Mouse (Mus musculus): ENCODE measurements around the gene Cd7. TPM values are rescaled to one million over a fixed set of nuclear protein-coding genes. Genes with fewer than 3 reads are reported as not detected.
"Not testable (repeated sequence)": the region's sequence is repeated elsewhere in the genome, so short reads cannot be mapped to it uniquely, and the experiment has no call there.

Gene Cd7
- total and polyA plus RNA-seq, 2 experiments, result 0.55 to 3.4 TPM

DNA sequence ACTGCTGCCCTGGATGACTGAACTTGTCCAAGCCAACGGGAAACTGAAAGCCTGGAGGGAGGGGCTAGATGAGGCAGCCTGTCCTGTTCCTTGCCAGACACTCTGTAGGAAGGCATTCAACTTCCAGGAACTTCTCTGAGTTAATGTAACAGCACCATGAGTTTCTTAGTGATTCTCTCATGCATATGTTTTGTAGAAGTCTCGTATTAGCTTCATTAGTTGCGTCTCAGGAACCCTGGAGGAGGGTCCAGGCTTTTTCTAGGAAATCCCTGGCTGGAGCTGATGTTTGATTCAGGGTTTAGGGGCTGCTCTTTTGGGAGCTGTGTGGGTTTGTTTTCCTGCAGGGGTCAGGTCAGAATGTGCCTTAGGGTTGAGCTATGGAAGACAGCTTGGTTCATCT is 41.9 kb upstream of the Cd7 start, which contains the start of gene Sectm1a:
TSS of gene Sectm1a (minus strand) at position 101 of the 400 bp plus-strand sequence.
- TF ChIP-seq CTCF (IDR thresholded peaks at IDR 0.05; ENCODE audit: low read depth, low read length) (no peak), POLR2A (IDR thresholded peaks at IDR 0.05; ENCODE audit: extremely low read depth, insufficient read depth, low read length) (no peak)
- Histone ChIP-seq H3K4me1 (ENCODE audit: control insufficient read depth, insufficient read depth, low read length) (0 out of 2 replicates have a peak, but pooled peaks cover 3% of the 10 kb centered on the region), H3K4me3 (ENCODE audit: insufficient read depth, low read depth, low read length) (no peak within 1 kb of the TSS), H3K27me3 (ENCODE audit: control insufficient read depth, insufficient read depth, low read length) (no peaks in the 10 kb centered on the region), H3K9ac (ENCODE audit: low read depth, low read length) (peak within 1 kb of the TSS; percentile 37), H3K36me3 (ENCODE audit: control insufficient read depth, insufficient read depth, low read length) (no peaks in the 10 kb centered on the region), H3K79me2 (ENCODE audit: control insufficient read depth, insufficient read depth, low read length) (no peaks in the 10 kb centered on the region), H3K27ac (replicated peaks; ENCODE audit: insufficient read depth, low read depth, low read length) (no peak within 1 kb of the TSS)
- whole genome bisulfite sequencing, result 79% methylated on average over 3 of the region's 3 CpGs
- no peak for DNase-seq (ENCODE audit: extremely low read depth, low read depth, low spot score)

DNA sequence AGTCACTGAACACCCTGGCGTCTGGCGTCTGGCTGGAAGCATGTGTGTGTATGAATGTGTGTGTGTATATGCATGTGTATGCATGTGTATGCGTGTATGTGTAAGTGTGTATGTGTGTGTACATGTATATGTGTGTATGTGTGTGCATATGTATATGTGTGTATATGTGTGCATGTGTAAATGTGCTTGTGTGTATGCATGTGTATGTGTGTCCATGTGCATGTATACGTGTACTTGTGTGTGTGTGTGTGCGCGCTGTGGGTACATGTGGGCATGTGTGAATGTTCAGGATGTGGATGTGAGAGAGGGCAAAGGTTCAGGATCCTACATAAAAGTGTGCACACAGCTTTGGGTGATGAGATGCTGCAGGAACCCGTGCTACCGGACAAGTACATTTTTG is 41.1 kb upstream of the Cd7 start:
- Histone ChIP-seq H3K4me1 (ENCODE audit: control insufficient read depth, insufficient read depth, low read length) (no peaks in the 10 kb centered on the region), H3K79me2 (ENCODE audit: control insufficient read depth, insufficient read depth, low read length) (no peaks in the 10 kb centered on the region), H3K27ac (replicated peaks; ENCODE audit: insufficient read depth, low read depth, low read length) (no peak overlapping the region), H3K4me3 (ENCODE audit: insufficient read depth, low read depth, low read length) (no peak overlapping the region), H3K27me3 (ENCODE audit: control insufficient read depth, insufficient read depth, low read length) (no peaks in the 10 kb centered on the region), H3K36me3 (ENCODE audit: control insufficient read depth, insufficient read depth, low read length) (no peaks in the 10 kb centered on the region), H3K9ac (ENCODE audit: low read depth, low read length) (no peak overlapping the region)
- DNase-seq (ENCODE audit: extremely low read depth, low read depth, low spot score), result no peak
- WGBS, result 95% methylated on average over 8 of the region's 8 CpGs
- no peak for TF ChIP-seq CTCF (IDR thresholded peaks at IDR 0.05; ENCODE audit: low read depth, low read length)
- TF ChIP-seq POLR2A (IDR thresholded peaks at IDR 0.05; ENCODE audit: extremely low read depth, insufficient read depth, low read length), result no peak

DNA sequence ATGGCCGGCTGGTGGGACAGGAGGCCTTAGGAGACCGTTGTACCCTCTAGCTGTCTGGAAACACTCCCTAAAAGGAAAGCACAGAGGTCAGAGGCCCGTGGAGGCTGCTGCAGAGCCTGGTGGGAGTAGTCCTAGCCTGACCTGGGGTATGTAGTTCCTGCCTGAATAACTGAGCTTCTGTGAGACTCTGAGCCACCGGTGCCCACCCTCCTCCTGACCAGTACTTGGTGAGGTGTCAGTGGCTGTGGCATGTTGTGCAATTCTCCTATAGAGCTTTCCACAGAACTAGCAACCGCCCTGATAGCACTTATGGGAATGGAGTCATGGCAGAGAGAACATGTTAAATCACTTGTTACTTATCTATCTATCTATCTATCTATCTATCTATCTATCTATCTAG is 36.4 kb upstream of the Cd7 start:
- WGBS, result 79% methylated on average over 5 of the region's 5 CpGs

DNA sequence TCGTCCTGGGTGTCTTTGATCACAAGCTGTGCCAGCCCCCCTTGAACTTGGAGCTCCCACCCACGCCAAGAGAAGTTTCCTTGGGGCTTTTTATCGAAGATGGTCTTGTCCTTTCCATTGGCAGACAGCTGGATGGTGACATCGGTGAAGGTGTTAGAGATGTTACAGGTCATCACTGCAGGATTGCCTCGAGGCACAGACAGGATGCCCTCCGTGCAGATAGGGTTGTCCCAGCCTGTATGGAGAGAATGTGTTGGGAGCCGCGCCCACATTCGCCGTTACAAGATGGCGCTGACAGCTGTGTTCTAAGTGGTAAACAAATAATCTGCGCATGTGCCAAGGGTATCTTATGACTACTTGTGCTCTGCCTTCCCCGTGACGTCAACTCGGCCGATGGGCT is 30.4 kb upstream of the Cd7 start:
- H3K27ac ChIP-seq (replicated peaks; ENCODE audit: insufficient read depth, low read depth, low read length); H3K36me3 ChIP-seq (ENCODE audit: control insufficient read depth, insufficient read depth, low read length); H3K4me3 ChIP-seq (ENCODE audit: insufficient read depth, low read depth, low read length); H3K4me1 ChIP-seq (ENCODE audit: control insufficient read depth, insufficient read depth, low read length); H3K79me2 ChIP-seq (ENCODE audit: control insufficient read depth, insufficient read depth, low read length); H3K27me3 ChIP-seq (ENCODE audit: control insufficient read depth, insufficient read depth, low read length); DNase-seq (ENCODE audit: extremely low read depth, low read depth, low spot score); H3K9ac ChIP-seq (ENCODE audit: low read depth, low read length): not testable (repeated sequence)
- 97% methylated on average over 12 of the region's 16 CpGs for whole genome bisulfite sequencing

More for the DNA sequence above, 36.4 kb upstream of the Cd7 start:
- Histone ChIP-seq H3K27ac (replicated peaks; ENCODE audit: insufficient read depth, low read depth, low read length) (no peak overlapping the region), H3K4me3 (ENCODE audit: insufficient read depth, low read depth, low read length) (no peak overlapping the region), H3K4me1 (ENCODE audit: control insufficient read depth, insufficient read depth, low read length) (no peaks in the 10 kb centered on the region), H3K9ac (ENCODE audit: low read depth, low read length) (no peak overlapping the region), H3K36me3 (ENCODE audit: control insufficient read depth, insufficient read depth, low read length) (no peaks in the 10 kb centered on the region), H3K79me2 (ENCODE audit: control insufficient read depth, insufficient read depth, low read length) (no peaks in the 10 kb centered on the region), H3K27me3 (ENCODE audit: control insufficient read depth, insufficient read depth, low read length) (no peaks in the 10 kb centered on the region)
- no peak for DNase-seq (ENCODE audit: extremely low read depth, low read depth, low spot score)
- TF ChIP-seq CTCF (IDR thresholded peaks at IDR 0.05; ENCODE audit: low read depth, low read length) (no peak), POLR2A (IDR thresholded peaks at IDR 0.05; ENCODE audit: extremely low read depth, insufficient read depth, low read length) (no peak)

DNA sequence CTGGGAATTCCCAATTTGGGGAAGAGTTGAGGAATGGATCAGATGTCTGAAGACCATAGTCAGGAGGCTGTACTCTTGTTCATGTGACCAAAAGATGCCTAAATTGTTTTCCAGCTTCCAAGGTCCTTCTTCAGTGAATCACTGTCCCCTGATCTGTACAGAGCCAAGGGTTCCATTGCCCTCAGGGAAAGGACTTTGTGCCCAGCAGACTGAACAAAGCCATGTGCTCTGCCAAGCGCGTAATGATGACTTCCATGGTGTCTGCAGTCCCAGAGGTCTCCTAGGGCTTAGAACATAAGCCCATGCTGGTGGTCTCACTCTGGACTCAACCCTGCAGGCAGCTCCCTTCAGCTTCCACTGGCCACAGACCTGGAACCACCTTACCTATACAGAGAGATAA is 28.7 kb upstream of the Cd7 start:
- no peak for DNase-seq (ENCODE audit: extremely low read depth, low read depth, low spot score)
- no peak for TF ChIP-seq CTCF (IDR thresholded peaks at IDR 0.05; ENCODE audit: low read depth, low read length)
- TF ChIP-seq POLR2A (IDR thresholded peaks at IDR 0.05; ENCODE audit: extremely low read depth, insufficient read depth, low read length), result no peak
- WGBS, result 94% methylated on average over 2 of the region's 2 CpGs
- Histone ChIP-seq H3K27me3 (ENCODE audit: control insufficient read depth, insufficient read depth, low read length) (no peaks in the 10 kb centered on the region), H3K27ac (replicated peaks; ENCODE audit: insufficient read depth, low read depth, low read length) (no peak overlapping the region), H3K4me3 (ENCODE audit: insufficient read depth, low read depth, low read length) (no peak overlapping the region), H3K36me3 (ENCODE audit: control insufficient read depth, insufficient read depth, low read length) (no peaks in the 10 kb centered on the region), H3K79me2 (ENCODE audit: control insufficient read depth, insufficient read depth, low read length) (no peaks in the 10 kb centered on the region), H3K9ac (ENCODE audit: low read depth, low read length) (no peak overlapping the region), H3K4me1 (ENCODE audit: control insufficient read depth, insufficient read depth, low read length) (peaks cover 2% of the 10 kb centered on the region; the same call in 1 of the 2 replicates)

DNA sequence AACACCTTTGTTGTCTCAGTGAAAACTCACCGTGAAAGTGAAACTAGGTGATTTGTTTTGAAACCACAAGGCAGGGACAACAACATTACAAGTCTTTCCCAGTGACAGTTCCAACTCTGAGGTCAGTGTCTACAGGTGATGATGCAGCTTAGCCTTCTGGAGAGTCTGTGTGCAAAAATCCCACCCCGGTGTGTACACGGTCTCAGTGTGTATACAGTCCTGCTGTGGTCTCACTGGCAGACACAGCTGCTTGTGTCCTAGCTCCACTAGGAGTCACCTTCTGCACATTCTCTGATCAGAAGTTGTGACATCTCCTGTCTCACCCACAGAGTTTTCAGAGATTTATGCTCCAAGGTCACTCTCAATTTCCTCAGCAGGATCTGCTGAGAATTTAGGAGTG is 25.0 kb upstream of the Cd7 start:
- Histone ChIP-seq H3K9ac (ENCODE audit: low read depth, low read length) (peak overlapping the region; percentile 34), H3K36me3 (ENCODE audit: control insufficient read depth, insufficient read depth, low read length) (no peaks in the 10 kb centered on the region), H3K27me3 (ENCODE audit: control insufficient read depth, insufficient read depth, low read length) (no peaks in the 10 kb centered on the region), H3K4me3 (ENCODE audit: insufficient read depth, low read depth, low read length) (peak overlapping the region; percentile 28; the same call in 1 of the 2 replicates), H3K79me2 (ENCODE audit: control insufficient read depth, insufficient read depth, low read length) (no peaks in the 10 kb centered on the region), H3K27ac (replicated peaks; ENCODE audit: insufficient read depth, low read depth, low read length) (no peak overlapping the region), H3K4me1 (ENCODE audit: control insufficient read depth, insufficient read depth, low read length) (peaks cover 7% of the 10 kb centered on the region; the same call in 1 of the 2 replicates)
- no peak for TF ChIP-seq POLR2A (IDR thresholded peaks at IDR 0.05; ENCODE audit: extremely low read depth, insufficient read depth, low read length)
- peak; percentile 49; the same call in 1 of the 2 replicates for TF ChIP-seq CTCF (IDR thresholded peaks at IDR 0.05; ENCODE audit: low read depth, low read length)
- WGBS, result 12% methylated on average over 3 of the region's 3 CpGs
- peak; percentile 43 for DNase-seq (ENCODE audit: extremely low read depth, low read depth, low spot score)
